Mouse (Mus musculus): ENCODE data around the gene Atxn7l1. TPM values are rescaled to one million over a fixed set of nuclear protein-coding genes. Genes with fewer than 3 reads are reported as not detected.

Atxn7l1 gene
- polyA plus RNA-seq, 1 experiment from 2014 or later = 16.0 TPM

- H3K36me3 ChIP-seq (ENCODE audit: control insufficient read depth, insufficient read depth, low read length) = no peaks in the 10 kb centered on the region
- H3K4me3 ChIP-seq (ENCODE audit: low read depth, low read length) = no peak overlapping the region
- WGBS = 90% methylated on average over 4 of the region's 4 CpGs
- H3K9ac ChIP-seq (ENCODE audit: low read length) = no peak overlapping the region
- ATAC-seq (replicated peaks; ENCODE audit: low FRiP score) (no peak), DNase-seq (ENCODE audit: low spot score) (no peak)
- H3K4me2 ChIP-seq (ENCODE audit: low read depth, low read length, severe bottlenecking) = no peak overlapping the region
- no peaks in the 10 kb centered on the region for H3K4me1 ChIP-seq (replicated peaks; ENCODE audit: control insufficient read depth, insufficient read depth, low read length)
- H3K9me3 ChIP-seq (ENCODE audit: control insufficient read depth, low read length) = no peaks in the 10 kb centered on the region
- H3K27ac ChIP-seq (ENCODE audit: low read depth, low read length) = no peak overlapping the region
- H3K27me3 ChIP-seq (ENCODE audit: control insufficient read depth, insufficient read depth, low read length) = no peaks in the 10 kb centered on the region
Observed at GRCm38 (mm10) chr12:33181875-33182274, 34.4 kb downstream of the Atxn7l1 start.

GRCm38 (mm10) chr12:33182428-33183137, 35.1 kb downstream of the Atxn7l1 start:
- no peak overlapping the region for H3K27ac ChIP-seq (ENCODE audit: low read depth, low read length)
- no peaks in the 10 kb centered on the region for H3K4me1 ChIP-seq (replicated peaks; ENCODE audit: control insufficient read depth, insufficient read depth, low read length)
- H3K36me3 ChIP-seq (ENCODE audit: control insufficient read depth, insufficient read depth, low read length) = no peaks in the 10 kb centered on the region
- ATAC-seq (replicated peaks; ENCODE audit: low FRiP score) = no peak
- H3K9ac ChIP-seq (ENCODE audit: low read length) = no peak overlapping the region
- no peaks in the 10 kb centered on the region for H3K27me3 ChIP-seq (ENCODE audit: control insufficient read depth, insufficient read depth, low read length)
- WGBS = 66% methylated on average over 11 of the region's 11 CpGs
- no peaks in the 10 kb centered on the region for H3K9me3 ChIP-seq (ENCODE audit: control insufficient read depth, low read length)
- no peak overlapping the region for H3K4me2 ChIP-seq (ENCODE audit: low read depth, low read length, severe bottlenecking)
- DNase-seq (ENCODE audit: low spot score) = no peak
- no peak overlapping the region for H3K4me3 ChIP-seq (ENCODE audit: low read depth, low read length)

- H3K4me2 ChIP-seq (ENCODE audit: low read depth, low read length, severe bottlenecking) = no peak overlapping the region
- H3K27ac ChIP-seq (ENCODE audit: low read depth, low read length) = no peak overlapping the region
- no peaks in the 10 kb centered on the region for H3K9me3 ChIP-seq (ENCODE audit: control insufficient read depth, low read length)
- ATAC-seq (replicated peaks; ENCODE audit: low FRiP score) (no peak), DNase-seq (ENCODE audit: low spot score) (no peak)
- H3K4me3 ChIP-seq (ENCODE audit: low read depth, low read length) = no peak overlapping the region
- H3K27me3 ChIP-seq (ENCODE audit: control insufficient read depth, insufficient read depth, low read length) = no peaks in the 10 kb centered on the region
- H3K9ac ChIP-seq (ENCODE audit: low read length) = no peak overlapping the region
- 50% methylated on average over 4 of the region's 4 CpGs for WGBS
- H3K36me3 ChIP-seq (ENCODE audit: control insufficient read depth, insufficient read depth, low read length) = no peaks in the 10 kb centered on the region
- H3K4me1 ChIP-seq (replicated peaks; ENCODE audit: control insufficient read depth, insufficient read depth, low read length) = no peaks in the 10 kb centered on the region
Observed at GRCm38 (mm10) chr12:33183138-33183627, 35.7 kb downstream of the Atxn7l1 start.

GRCm38 (mm10) chr12:33184137-33184536, 36.6 kb downstream of the Atxn7l1 start:
- DNase-seq (ENCODE audit: low spot score) = no peak
- H3K27me3 ChIP-seq (ENCODE audit: control insufficient read depth, insufficient read depth, low read length) = no peaks in the 10 kb centered on the region
- H3K36me3 ChIP-seq (ENCODE audit: control insufficient read depth, insufficient read depth, low read length) = no peaks in the 10 kb centered on the region
- ATAC-seq (replicated peaks; ENCODE audit: low FRiP score) = no peak
- 91% methylated on average over 3 of the region's 3 CpGs for WGBS
- H3K27ac ChIP-seq (ENCODE audit: low read depth, low read length) = no peak overlapping the region
- no peaks in the 10 kb centered on the region for H3K4me1 ChIP-seq (replicated peaks; ENCODE audit: control insufficient read depth, insufficient read depth, low read length)
- no peak overlapping the region for H3K4me2 ChIP-seq (ENCODE audit: low read depth, low read length, severe bottlenecking)
- H3K4me3 ChIP-seq (ENCODE audit: low read depth, low read length) = no peak overlapping the region
- H3K9ac ChIP-seq (ENCODE audit: low read length) = no peak overlapping the region
- H3K9me3 ChIP-seq (ENCODE audit: control insufficient read depth, low read length) = no peaks in the 10 kb centered on the region

- WGBS = 83% methylated on average over 6 of the region's 6 CpGs
- ATAC-seq (replicated peaks; ENCODE audit: low FRiP score) = no peak
Observed at GRCm38 (mm10) chr12:33185046-33185445, 37.6 kb downstream of the Atxn7l1 start.

GRCm38 (mm10) chr12:33186331-33186730, 38.8 kb downstream of the Atxn7l1 start:
- Histone ChIP-seq H3K4me2 (ENCODE audit: low read depth, low read length, severe bottlenecking) (no peak overlapping the region), H3K36me3 (ENCODE audit: control insufficient read depth, insufficient read depth, low read length) (no peaks in the 10 kb centered on the region), H3K9ac (ENCODE audit: low read length) (no peak overlapping the region), H3K4me1 (replicated peaks; ENCODE audit: control insufficient read depth, insufficient read depth, low read length) (no peaks in the 10 kb centered on the region), H3K27ac (ENCODE audit: low read depth, low read length) (no peak overlapping the region), H3K9me3 (ENCODE audit: control insufficient read depth, low read length) (no peaks in the 10 kb centered on the region), H3K4me3 (ENCODE audit: low read depth, low read length) (no peak overlapping the region), H3K27me3 (ENCODE audit: control insufficient read depth, insufficient read depth, low read length) (no peaks in the 10 kb centered on the region)
- 93% methylated on average over 2 of the region's 2 CpGs for WGBS
- ATAC-seq (replicated peaks; ENCODE audit: low FRiP score) (no peak), DNase-seq (ENCODE audit: low spot score) (no peak)

More at GRCm38 (mm10) chr12:33185046-33185445, 37.6 kb downstream of the Atxn7l1 start:
- H3K4me2 ChIP-seq (ENCODE audit: low read depth, low read length, severe bottlenecking) = no peak overlapping the region
- no peaks in the 10 kb centered on the region for H3K36me3 ChIP-seq (ENCODE audit: control insufficient read depth, insufficient read depth, low read length)
- H3K4me3 ChIP-seq (ENCODE audit: low read depth, low read length) = no peak overlapping the region
- H3K27ac ChIP-seq (ENCODE audit: low read depth, low read length) = no peak overlapping the region
- DNase-seq (ENCODE audit: low spot score) = no peak
- H3K27me3 ChIP-seq (ENCODE audit: control insufficient read depth, insufficient read depth, low read length) = no peaks in the 10 kb centered on the region
- no peaks in the 10 kb centered on the region for H3K4me1 ChIP-seq (replicated peaks; ENCODE audit: control insufficient read depth, insufficient read depth, low read length)
- H3K9ac ChIP-seq (ENCODE audit: low read length) = no peak overlapping the region
- no peaks in the 10 kb centered on the region for H3K9me3 ChIP-seq (ENCODE audit: control insufficient read depth, low read length)

GRCm38 (mm10) chr12:33190133-33190532, 42.6 kb downstream of the Atxn7l1 start:
- no peak overlapping the region for H3K4me3 ChIP-seq (ENCODE audit: low read depth, low read length)
- H3K36me3 ChIP-seq (ENCODE audit: control insufficient read depth, insufficient read depth, low read length) = no peaks in the 10 kb centered on the region
- no peak overlapping the region for H3K4me2 ChIP-seq (ENCODE audit: low read depth, low read length, severe bottlenecking)
- H3K27me3 ChIP-seq (ENCODE audit: control insufficient read depth, insufficient read depth, low read length) = no peaks in the 10 kb centered on the region
- no peaks in the 10 kb centered on the region for H3K9me3 ChIP-seq (ENCODE audit: control insufficient read depth, low read length)
- WGBS = 95% methylated on average over 7 of the region's 7 CpGs
- H3K4me1 ChIP-seq (replicated peaks; ENCODE audit: control insufficient read depth, insufficient read depth, low read length) = no peaks in the 10 kb centered on the region
- ATAC-seq (replicated peaks; ENCODE audit: low FRiP score) (no peak), DNase-seq (ENCODE audit: low spot score) (no peak)
- no peak overlapping the region for H3K27ac ChIP-seq (ENCODE audit: low read depth, low read length)
- H3K9ac ChIP-seq (ENCODE audit: low read length) = no peak overlapping the region

GRCm38 (mm10) chr12:33190633-33191032, 43.1 kb downstream of the Atxn7l1 start:
- no peak for DNase-seq (ENCODE audit: low spot score)
- H3K4me1 ChIP-seq (replicated peaks; ENCODE audit: control insufficient read depth, insufficient read depth, low read length) = no peaks in the 10 kb centered on the region
- H3K4me2 ChIP-seq (ENCODE audit: low read depth, low read length, severe bottlenecking) = no peak overlapping the region
- no peak overlapping the region for H3K4me3 ChIP-seq (ENCODE audit: low read depth, low read length)
- H3K9ac ChIP-seq (ENCODE audit: low read length) = no peak overlapping the region
- no peak for ATAC-seq (replicated peaks; ENCODE audit: low FRiP score)
- WGBS = 80% methylated on average over 6 of the region's 6 CpGs
- no peaks in the 10 kb centered on the region for H3K9me3 ChIP-seq (ENCODE audit: control insufficient read depth, low read length)
- H3K27ac ChIP-seq (ENCODE audit: low read depth, low read length) = no peak overlapping the region
- no peaks in the 10 kb centered on the region for H3K27me3 ChIP-seq (ENCODE audit: control insufficient read depth, insufficient read depth, low read length)
- no peaks in the 10 kb centered on the region for H3K36me3 ChIP-seq (ENCODE audit: control insufficient read depth, insufficient read depth, low read length)

GRCm38 (mm10) chr12:33193408-33193901, 46.0 kb downstream of the Atxn7l1 start:
- no peaks in the 10 kb centered on the region for H3K36me3 ChIP-seq (ENCODE audit: control insufficient read depth, insufficient read depth, low read length)
- DNase-seq (ENCODE audit: low spot score) (no peak), ATAC-seq (replicated peaks; ENCODE audit: low FRiP score) (no peak)
- H3K27me3 ChIP-seq (ENCODE audit: control insufficient read depth, insufficient read depth, low read length) = no peaks in the 10 kb centered on the region
- H3K4me1 ChIP-seq (replicated peaks; ENCODE audit: control insufficient read depth, insufficient read depth, low read length) = no peaks in the 10 kb centered on the region
- 56% methylated on average over 11 of the region's 11 CpGs for WGBS
- peaks cover 3% of the 10 kb centered on the region; the same call in 1 of the 2 replicates for H3K9me3 ChIP-seq (ENCODE audit: control insufficient read depth, low read length)
- H3K27ac ChIP-seq (ENCODE audit: low read depth, low read length) = no peak overlapping the region
- no peak overlapping the region for H3K4me2 ChIP-seq (ENCODE audit: low read depth, low read length, severe bottlenecking)
- H3K9ac ChIP-seq (ENCODE audit: low read length) = no peak overlapping the region
- H3K4me3 ChIP-seq (ENCODE audit: low read depth, low read length) = no peak overlapping the region
